Mouse (Mus musculus) c-Kit-positive CD71-positive TER-119-negative erythroid progenitor cells, embryonic 14.5 days (primary cell): ENCODE measurements around the gene Ssc4d.

Experiments
- DNase-seq: peaks from one replicate; pipeline ENCODE4 v3.0.0-alpha.2; 2013; ENCODE audit warnings: low read depth

Ssc4d gene

DNA sequence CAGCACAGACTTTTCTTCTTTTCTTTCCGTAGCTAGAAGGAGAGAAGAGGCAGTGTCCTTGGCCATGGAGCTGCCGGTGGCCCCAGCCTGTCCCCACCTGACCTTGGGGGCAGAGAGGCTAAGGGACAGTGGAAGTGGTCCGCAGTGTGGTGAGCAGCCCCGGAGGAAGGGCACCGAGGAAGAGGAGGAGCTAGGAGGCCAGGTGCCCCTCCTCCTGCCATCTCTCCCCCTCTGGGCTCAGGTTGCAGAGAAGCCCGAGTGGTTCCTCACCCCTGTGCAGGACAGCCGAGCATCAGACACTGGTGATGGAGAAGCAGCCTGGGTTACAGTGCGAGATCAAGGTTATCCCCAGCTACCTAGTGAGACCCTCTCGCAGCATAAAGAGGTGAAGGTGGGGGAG, at the start of gene Ssc4d:
TSS of gene Ssc4d (minus strand) at position 167 of the 400 bp plus-strand sequence.
- DNase-seq = no peak

DNA sequence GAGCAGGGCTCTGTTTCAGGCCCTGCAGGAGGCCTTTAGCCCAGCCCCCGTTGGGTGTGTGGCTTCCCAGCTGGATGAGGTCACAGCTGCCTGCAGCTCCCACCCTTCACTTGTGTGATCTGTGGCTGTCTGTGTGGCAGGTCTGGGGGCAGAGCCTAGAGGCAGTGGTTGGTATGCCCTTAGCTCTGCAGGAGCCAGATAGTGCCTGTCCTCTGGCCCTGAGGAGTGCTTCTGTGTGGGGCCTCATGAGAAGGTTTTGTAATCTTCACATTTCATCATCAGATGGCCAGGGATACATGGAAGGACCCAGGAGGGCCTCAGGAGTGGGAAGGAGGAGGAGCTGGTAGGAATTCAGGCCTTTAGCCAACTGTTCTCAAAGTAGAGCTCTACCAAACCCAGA, 45.6 kb upstream of the Ssc4d start:
- no peak for DNase-seq

DNA sequence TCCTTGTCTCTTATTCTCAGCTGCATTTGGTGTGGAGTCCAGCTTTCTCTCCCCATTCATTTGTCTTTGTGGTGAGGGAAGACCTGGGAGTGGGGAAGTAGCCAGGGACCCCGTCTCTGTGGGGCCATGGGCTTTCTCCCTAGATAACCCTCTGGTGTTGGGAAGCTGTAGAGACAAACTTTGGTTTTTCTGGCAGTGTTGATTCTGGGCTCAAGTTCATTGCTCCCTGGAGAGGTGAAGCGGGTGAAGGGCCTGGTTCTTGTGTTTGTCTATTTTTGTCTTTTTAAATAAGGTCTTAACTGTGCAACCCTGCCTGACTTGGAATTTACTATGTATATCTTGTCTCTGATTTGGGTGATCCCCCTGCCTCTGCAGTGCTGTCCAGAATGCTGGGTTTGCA, 44.4 kb upstream of the Ssc4d start:
- DNase-seq = no peak

DNA sequence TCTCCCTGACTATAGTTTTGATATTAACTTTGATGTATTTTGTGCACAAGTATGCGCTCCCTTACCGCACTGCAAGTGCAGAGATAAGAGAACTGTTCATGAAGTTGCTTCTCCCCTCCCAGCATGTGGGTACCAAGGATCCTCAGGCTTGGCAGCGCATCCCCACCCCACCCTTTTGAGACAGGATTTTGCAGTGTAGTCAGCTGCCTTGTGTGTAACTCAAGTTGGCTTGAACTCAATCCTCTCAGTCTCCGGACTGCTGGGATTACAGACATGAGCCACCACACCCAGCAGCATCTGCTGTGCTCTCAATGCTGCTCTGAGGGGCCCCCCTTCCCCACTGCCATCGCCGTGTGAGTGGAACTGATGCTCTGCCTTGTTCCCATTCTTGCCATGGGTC, 42.9 kb upstream of the Ssc4d start:
- no peak for DNase-seq

DNA sequence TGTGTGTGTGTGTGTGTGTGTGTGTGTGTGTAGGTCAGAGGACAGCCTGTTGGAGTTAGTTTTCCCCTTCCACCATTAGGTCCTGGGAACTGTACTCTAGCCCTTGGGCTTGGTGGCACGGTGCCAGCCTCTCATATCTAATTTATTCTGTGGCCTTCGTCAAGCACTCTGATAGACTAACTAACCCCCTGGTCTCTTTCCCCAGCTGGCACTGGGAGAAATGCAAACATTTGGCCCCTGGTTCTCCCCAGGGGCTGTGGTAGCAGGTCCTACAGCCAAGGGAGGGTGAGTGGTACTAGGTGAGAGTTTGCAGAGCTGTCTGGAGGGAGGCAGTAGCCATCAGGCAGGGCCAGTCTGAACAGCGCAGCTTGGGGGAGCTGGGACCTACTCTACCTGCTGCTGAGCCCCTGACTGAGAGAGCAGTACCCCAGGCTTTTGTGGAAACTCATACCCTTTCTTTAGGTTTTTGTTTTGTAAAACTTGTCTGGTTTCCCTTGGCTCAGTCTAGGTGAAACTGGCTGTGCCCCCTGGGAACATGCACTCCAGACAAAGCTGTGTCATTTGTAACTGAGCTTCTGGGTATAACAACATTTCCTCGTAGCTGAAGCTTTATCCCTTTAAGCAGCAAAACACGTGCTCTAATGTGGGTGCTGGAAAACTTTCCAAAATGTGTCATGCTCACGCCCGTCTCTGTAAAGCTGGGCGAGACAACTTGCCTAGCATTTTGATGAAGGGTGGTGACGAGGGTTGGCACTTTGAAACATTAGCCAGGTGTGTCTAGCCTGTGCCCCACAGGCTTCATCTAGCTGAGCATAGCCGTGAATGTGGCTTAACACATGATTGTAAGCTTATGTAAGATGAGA, 41.9 kb upstream of the Ssc4d start:
- DNase-seq = no peak

DNA sequence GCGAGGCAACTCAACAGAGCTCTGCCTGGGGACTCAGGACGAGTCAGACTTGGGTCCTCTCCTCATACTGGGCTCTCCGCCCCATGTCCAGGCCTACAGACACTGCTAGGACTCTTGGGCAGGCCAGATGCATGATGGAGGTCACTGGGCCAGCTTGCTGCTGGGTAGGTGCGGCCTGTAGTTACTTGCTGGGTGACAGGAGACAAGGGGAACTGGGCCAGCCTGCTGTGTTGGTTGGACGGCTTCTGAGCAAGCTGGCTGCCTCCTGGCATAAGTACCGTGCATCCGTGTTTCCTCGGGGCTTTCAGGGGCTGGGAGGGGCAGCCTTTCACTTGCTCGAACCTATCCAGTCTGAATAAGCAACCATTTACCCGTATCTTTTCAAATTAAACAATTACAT, 41.3 kb upstream of the Ssc4d start:
- no peak for DNase-seq

DNA sequence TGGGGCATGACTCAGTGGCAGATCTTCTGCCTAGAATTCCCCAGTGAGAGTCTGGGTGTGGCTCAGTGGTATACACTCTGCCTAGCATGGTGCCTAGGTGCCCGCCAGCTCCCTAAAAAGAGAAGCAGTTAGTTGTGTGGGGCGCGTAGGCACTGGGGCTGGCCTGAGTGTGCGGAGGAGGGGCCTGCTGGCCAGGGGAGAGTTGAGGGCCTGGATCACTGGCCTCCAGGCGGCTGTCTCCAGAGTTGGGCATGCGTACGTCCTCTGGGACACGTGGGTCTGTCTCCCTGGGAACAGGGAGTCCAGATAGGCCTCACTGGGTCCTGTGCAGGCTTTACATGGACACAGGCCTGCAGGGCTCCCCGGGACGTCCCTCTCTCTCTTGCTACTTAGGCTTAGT, 40.5 kb upstream of the Ssc4d start:
- DNase-seq = no peak

DNA sequence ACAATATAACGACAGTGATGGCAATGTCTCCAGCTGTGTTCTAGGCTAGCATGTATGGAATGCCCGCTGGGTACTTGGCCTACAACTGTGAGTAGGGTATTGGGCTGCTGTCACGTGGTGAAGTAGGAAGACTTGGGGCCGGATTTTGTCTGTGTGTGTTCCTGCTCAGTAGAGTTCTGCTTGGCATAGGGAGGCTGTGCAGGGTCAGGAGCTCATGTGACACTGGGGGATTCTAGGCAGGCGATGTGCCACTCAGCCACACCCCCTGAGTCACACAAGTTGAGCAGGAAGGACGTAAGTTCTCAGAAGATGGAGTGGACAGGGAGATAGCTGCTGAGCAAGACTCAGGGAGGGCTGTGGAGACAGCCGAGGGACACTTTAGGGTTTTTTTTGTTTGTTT, 33.4 kb upstream of the Ssc4d start:
- DNase-seq = no peak

DNA sequence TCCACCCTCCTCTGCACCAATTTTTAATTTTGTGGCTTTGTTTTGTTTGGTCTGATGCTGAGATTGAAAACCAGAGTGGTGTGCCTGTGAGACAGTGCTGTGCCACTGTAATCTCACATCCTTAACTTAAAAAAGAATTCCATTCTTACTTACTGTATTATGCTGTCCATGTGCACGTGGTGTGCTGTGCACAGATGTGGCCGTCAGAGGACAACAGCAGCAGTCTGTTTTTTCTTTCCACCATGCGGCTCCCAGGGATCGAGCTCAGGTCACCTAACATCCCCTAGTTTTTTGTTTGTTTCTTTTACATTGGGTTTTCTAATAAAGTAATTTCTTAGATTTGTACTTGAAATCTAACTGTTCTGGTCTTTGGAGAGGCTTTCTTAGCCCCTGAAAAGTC, 30.2 kb upstream of the Ssc4d start:
- DNase-seq = no peak

DNA sequence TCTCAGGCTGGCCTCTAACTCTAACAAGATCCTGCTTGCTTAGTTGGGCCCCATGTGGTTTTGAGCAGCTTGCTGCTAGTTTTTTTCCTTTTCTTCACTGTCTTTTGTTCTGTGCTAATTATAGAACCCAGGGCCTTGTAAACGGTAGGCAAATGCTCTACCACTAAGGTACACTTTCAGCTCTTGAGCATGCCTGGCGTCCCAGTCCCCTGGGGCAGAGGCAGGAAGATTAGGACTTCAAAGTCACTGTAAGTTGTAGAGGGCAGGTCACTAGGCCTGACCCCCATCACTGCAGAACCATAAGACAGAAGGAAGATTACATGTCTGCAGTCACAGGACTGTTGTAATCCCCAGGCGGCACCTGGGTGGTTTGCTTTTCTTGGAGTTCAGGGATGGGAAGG, 28.4 kb upstream of the Ssc4d start:
- no peak for DNase-seq

DNA sequence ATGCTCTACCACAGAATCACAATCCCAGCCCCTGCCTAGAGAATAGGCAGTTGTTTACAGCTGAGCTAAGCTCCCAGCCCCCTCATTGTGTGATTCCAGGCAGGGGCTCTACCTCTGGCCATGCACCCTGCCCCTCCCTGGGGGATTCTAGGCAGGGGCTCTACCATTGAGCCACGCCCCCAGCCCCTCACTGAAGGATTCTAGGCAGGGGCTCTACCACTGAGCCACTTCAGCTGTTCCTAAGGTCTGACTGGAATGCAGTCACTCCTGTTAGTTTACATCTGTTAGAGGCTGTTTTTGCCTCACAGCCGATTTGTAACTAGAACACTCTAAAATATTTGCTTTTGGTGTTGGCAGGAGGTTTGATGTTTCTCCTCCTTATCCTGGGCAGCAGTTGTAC, 28.0 kb upstream of the Ssc4d start:
- no peak for DNase-seq

DNA sequence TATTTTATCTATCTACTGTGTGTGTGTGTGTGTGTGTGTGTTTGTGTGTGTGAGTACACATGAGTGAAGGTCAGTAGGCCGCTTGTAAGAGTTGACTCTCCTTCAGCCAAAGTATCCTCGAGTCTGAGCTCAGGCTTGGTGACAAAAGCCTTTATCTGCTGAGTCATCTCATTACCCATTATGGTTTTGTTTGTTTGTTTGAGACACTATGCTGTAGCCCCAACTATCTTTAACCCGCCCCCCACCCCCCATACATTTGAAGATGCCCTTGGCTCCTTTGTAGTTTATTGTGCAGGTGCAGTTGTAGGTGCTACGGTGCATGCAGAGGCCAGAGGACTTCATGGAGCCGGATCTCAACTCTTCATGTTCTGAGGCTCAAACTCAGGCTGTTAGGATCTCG, 26.9 kb upstream of the Ssc4d start:
- DNase-seq = no peak

DNA sequence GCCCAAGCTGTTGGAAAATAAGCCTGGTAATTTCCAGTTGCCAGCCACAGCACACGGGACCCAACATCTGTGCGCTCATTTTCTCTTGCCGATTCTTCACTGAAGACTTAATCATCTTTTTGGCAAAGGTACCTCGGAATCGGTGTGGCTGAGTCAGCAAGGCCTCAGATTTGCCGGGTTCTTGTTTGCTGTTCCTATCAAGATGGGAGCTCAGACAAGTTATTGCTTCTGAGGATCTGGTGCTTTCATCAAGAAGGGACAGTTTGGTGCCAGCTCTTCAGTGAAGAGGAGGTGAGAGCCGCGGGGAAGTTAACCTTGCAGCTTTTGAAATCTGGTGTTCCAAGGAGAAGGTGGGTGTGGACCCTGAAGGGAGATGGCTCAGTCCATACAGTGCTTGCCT, 21.8 kb upstream of the Ssc4d start:
- DNase-seq = no peak

DNA sequence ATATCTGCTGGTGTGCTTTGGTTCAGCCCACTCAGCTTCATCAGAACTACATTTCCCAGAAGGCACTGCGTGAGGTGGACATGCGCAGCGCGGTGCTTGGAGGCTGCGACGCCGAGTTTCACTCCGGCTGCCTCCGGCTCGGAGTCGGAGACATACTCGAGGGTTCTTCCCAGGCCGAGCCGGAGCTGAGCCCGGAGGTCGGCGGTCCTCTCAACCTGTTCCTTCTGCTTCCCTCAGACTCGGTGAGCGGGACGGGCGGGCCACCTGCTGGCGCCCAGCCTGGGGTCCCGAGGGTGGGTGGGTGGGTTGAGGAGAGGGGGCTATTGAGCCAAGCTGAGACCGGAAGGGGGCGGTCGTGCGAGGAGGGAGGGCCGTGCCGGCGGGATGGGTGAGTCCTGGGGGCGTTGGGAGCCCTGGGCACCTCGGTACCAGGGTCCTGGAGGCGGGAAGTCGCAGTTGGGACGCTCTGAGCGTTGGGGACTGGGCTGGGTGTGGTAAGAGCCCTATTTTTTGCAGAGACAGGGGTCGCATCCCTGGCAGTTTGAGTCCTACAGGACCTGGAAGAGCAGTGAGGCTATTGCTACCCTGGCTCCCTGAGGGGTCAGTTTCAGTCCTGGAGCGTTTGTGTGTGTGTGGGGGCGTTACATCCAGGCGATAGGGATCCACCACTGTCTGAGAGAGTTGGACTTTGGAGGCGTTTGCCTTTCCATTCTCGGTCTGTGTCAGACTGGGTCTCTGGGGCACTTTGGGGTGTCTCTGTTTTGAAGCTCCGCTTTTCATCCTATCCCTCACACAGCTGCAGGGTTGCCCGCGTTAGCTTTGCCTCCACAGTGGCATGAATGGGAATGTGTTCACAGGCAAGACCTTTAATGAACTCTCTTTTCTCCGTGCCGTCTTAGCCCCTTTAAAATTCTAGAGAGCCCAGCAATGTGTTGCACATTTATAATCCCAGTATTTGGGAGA, 20.7 kb upstream of the Ssc4d start, which contains the start of gene Dtx2:
TSS of gene Dtx2 (plus strand) at position 76 of the 963 bp plus-strand sequence.
- DNase-seq = peak; percentile 89

DNA sequence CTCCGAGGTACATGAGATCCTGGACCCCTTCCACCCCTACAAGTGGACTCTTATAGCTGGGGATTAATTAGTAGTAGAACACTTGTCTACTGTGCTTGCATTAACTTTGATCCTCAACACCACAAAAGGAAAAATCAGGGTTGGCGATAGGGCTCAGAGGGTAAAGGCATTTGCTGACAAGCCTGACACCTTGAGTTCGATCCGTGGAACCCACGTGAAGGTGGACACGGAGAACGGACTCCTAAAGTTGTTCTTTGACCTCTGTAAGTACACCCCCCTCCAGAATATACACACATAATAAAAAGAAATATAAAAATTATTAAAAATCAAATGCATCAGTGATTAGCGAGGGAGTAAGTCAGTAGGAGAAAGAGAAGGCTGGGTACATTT, 20.0 kb upstream of the Ssc4d start:
- DNase-seq = no peak

DNA sequence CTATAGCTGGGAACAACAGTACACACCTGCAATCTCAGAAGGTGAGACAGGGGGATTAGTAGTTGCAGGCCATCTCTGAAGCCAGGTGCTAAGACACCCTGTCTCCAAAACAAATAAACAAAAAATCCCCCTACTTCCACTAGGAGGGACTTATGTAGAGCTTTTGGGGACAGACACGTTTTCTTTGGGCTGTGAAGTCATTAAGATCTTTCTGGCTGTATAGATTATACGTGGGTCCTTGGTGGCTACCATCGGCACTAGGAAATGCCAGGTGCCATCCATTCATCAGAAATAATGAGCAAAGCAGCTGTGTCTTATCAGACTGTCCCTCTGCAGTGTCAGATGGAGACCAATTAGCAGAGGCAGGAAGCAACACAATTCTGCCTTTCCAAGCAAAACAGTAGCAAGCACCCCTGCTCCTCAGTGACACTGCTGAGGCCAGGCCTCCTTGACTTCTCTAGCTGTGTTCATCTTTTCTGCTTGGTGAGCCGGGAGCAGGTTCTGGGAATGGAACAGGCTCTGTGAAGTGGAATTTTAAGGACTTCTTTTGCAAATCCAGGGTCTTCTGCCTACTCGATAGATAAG, 19.1 kb upstream of the Ssc4d start:
- no peak for DNase-seq

DNA sequence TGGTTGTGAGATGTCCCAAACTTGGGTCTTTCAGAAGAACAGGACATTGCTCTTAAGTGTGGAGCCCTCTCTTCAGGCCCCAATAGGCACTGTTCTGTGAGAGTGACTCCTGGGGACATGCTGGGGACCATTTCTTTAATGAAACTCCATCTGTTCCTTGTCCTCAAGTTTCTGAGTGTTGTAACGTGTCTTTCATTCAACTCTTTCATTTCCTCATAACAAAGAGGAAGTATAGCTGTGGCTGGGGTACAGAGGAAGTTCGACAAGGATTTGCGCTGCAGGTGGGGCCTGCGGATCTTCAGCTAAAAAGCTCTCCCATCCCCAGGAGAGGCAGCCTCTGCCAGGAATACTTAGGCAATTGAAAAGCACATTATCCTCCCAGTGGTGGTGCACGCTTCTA, 16.3 kb upstream of the Ssc4d start:
- DNase-seq = no peak

DNA sequence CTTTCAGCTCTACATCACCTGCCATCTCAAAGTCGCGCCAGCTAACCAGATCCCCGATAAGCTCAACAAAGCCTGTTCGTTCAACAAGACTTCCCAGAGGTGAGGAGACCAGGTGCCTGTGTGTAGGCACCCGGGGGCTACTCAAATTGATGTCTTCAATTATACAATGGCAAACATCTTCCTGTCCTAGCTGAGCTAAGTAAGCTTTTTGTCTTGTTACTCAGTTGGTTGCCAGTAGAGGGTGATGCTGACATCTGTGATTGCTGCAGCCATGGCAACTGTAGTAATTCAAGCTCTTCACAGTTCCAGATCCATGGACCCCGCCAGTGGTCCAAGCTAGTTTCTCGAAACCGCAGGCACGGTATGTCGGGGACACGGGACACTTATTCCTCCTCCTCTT, 12.9 kb upstream of the Ssc4d start:
- no peak for DNase-seq

DNA sequence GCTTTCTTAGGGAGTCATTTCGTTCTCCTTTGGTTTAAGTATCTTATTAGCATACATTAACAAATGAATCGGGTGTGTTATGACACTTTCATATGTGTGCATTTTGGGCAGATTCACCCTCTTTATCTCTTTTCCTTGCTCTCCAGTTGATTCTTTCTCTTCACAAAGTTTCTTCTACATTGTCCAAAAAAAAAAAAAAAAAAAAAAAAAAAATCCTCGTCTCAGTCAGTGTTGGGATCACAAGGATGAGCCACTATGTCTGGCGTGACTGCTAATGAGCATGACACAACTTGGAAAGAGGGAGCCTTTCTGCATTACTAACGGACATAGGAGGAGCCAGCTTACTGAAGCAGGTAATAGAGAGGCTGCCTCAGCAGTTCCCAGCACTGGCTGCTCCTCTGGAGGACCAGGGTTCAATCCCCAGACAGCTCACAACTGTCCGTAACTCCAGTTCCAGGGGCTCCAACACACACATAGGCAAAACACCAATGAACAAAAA, 10.3 kb upstream of the Ssc4d start:
- no peak for DNase-seq

DNA sequence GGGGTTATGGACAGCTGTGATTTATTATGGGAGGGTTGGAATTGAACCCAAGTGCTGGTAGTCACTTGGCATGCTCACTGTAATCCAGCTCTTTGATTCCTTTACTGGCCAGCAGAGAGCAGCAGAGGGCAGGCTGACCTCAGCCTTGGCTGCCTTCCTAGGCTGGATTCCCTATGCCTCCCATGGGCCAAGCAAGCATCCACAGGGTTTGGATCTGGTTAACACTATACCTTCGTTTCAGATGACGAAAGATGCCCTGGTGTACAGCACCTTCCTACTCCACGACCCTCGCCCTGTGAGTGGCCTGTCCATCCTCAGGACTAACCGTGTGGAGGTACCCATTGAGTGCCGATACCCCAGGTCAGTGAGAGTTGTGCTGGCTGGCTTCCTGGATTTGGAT, 8.1 kb upstream of the Ssc4d start:
- no peak for DNase-seq

DNA sequence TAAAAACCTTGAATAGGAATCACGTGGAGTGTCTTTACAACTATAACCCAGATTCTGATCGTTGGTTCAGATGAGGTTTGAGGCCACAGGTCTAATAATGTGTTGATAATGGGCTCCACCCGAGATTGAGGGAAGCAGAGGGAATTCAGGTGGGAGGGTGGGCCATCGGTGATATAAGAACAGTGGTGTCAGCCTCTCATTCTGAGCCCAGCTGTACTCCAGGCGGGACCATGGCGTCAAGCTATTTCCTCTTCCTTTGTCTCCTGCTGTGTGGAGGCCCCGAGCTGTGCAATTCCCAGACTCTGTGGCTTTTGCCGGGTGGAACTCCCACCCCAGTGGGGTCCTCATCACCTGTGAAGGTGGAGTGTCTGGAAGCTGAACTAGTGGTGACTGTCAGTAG, 5.6 kb upstream of the Ssc4d start, which contains the start of gene Zp3:
TSS of gene Zp3 (plus strand) at position 196 of the 400 bp plus-strand sequence.
- DNase-seq = no peak

DNA sequence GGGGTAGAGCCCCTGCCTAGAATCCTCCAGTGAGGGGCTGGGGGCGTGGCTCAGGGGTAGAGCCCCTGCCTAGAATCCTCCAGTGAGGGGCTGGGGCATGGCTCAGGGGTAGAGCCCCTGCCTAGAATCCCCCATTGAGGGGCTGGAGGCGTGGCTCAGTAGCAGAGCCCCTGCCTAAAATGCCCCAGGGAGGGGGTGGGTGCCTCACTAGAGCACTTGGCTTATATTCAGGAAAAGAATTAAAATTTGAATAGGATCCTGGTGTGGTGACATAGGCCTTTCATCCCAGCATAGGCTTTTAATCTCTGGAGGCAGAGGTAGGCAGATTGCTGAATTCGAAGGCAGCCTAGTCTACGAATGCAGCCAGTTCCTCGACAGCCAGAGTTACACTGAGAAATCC, 5.0 kb upstream of the Ssc4d start:
- no peak for DNase-seq
